Mouse (Mus musculus) megakaryocyte progenitor cell, adult 5-6 weeks (primary cell): Measurements from ENCODE around the gene Eepd1. TPM values are rescaled to one million over a fixed set of nuclear protein-coding genes. Genes with fewer than 3 reads are reported as not detected.

Experiments
- ATAC-seq: replicated peaks from 2 replicates; pipeline ENCODE4 v1.8.0; 2016; ENCODE audit warnings: mild to moderate bottlenecking, moderate TSS enrichment, inconsistent platforms; ENCODE audit not compliant: poor library complexity
- total RNA-seq, 2 experiments: library from RNA; stranded (forward) in 1 of 2; stranded (reverse) in 1 of 2; fragments of 157-497, 149-512 nt in 1 of 2; fragments of 200-1000 nt in 1 of 2; gene quantifications; 2 replicates each; pipeline versions ENCODE4 v1.2.3 to v1.2.4; 2015 to 2017

Eepd1 gene
- total RNA-seq, 2 experiments from 2014 or later = 4.4 to 10.5 TPM

GRCm38 (mm10) chr9:25570436-25570835, 89.1 kb downstream of the Eepd1 start:
- peak; percentile 88 for ATAC-seq

DNA sequence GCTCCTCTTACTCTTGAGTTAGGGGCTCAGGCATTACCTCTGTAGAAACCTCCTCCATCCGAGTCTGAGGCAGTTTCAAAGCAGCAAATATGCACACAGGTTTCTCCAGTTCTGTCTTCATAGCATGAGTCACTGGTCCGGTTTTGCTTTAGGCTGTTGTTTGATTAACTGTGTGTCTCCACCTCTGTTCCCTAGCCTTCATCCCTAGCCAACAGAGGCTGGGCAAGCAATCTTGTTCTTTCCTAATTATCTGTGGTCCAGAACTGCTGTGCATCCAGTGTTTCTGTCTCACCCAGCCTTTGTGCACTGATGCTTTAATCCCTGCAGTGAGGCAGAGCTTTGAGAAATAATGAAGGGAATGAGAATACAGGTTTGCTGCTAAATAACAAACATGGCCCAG, 90.0 kb downstream of the Eepd1 start:
- ATAC-seq = no peak

DNA sequence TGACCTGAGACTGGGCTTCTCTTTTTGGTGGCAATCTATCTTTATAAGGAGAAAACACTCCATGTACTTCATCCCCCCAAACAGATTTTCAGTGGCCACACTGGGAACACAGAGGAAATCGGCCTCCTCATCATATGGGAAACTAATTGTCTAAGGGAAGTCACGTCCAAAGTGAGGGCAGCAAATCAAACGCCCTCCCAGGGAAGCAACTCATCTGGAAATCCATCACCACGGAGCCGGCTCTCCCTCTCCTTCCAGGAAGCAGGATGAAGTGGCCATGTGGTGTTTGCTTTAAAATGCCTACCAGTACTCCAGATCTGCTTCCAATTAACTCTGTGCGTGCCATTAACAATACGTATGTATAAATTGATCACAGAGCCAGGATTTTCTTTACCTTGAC, 92.4 kb downstream of the Eepd1 start:
- ATAC-seq = no peak

DNA sequence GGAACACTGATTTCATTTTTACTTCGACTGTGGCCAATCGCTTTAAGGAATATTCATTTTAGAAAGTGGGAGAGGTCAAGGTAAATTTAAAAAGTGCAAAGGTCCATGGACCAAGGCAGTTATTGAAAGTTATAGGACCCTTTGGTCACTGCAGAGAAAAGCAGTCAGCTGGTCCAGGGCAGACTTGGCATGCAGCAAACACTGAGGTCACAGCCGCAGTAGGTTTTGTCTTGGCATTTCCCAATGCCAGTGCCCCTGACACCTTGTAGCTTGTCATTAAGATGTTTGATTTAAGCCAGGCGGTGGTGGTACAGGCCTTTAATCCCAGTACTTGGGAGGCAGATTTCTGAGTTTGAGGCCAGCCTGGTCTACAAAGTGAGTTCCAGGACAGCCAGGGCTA, 92.8 kb downstream of the Eepd1 start:
- no peak for ATAC-seq

DNA sequence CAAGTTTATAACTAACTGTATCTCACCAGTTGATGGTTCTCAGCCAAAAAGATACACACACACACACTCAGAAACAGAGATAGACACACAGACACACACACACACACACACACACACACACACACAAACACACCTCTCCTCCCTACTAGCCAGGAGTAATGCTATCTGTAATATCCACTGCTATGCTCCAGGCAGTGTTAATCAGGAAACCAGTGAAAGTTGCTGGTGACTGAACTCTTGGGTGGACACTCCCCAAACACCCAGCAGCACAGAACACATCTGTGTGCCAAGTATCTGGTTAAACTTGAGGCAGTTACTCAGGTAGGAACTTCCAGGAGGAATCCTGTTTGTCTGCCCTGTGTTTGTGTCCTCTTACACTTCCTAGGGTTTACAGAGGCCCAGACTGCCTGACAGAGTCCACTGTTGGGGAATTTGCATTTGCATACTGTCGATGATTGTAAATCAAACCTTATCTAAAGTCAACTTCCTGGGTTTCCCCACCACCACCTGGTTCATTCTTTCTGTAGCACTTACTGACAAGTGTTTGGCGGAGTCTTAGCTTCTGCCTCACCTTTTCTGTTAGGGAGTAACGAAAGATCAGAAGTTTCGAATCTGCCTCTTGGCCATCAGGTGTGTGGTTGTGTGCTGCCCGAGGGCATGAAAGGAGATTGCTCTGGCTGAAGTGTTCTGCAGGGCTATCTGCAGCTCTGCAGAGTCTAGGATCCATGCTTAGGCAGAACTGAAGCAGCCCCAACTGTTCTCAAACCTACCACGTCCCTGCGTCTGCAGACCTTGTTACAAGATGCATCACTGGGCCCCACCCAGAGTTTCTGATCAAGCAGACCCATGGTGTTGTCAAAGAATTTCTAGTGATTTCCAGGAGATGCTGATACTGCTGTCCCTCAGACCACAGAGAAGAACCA, 97.6 kb downstream of the Eepd1 start:
- ATAC-seq = peak; percentile 52

GRCm38 (mm10) chr9:25583621-25584020, 102.3 kb downstream of the Eepd1 start:
- no peak for ATAC-seq

DNA sequence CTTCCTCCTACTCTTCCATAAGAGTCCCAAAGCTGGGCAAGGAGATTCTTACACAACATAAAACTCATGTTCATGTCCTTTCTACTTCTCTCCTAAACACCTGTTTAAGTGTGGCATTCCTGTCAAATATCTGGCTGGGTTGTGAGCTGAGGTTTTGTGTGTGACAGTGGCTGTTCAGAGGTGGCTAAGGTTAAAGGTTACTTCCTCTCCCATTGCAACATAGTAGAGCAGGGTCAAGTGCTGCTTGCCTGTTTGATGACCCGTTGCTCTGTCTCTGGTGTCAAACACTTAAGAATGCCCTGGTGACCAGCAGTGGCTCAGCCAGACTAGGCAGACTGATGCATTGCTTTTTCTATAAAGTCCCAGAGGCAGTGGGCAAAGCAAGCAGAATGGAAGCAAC, 104.3 kb downstream of the Eepd1 start:
- no peak for ATAC-seq

GRCm38 (mm10) chr9:25588581-25588980, 107.2 kb downstream of the Eepd1 start:
- ATAC-seq = no peak

DNA sequence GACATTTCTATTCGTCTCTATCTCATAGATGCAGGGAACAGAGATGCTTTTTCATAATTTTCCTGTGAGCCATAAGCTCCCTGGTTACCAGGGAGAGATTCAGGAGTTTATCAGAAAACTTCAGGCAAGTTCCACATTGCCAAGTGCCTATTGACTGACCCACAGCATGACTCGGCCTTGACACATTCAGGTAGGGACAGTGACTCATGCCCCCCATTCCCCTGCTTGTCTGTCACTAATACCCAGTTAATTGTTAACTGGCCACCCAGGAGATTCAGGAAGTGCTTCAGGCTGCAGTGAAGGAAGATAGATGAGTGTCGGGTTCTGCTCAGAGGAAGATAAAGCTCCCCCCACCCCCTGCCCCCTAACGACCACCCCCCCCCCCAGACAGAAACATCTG, 109.4 kb downstream of the Eepd1 start:
- no peak for ATAC-seq

DNA sequence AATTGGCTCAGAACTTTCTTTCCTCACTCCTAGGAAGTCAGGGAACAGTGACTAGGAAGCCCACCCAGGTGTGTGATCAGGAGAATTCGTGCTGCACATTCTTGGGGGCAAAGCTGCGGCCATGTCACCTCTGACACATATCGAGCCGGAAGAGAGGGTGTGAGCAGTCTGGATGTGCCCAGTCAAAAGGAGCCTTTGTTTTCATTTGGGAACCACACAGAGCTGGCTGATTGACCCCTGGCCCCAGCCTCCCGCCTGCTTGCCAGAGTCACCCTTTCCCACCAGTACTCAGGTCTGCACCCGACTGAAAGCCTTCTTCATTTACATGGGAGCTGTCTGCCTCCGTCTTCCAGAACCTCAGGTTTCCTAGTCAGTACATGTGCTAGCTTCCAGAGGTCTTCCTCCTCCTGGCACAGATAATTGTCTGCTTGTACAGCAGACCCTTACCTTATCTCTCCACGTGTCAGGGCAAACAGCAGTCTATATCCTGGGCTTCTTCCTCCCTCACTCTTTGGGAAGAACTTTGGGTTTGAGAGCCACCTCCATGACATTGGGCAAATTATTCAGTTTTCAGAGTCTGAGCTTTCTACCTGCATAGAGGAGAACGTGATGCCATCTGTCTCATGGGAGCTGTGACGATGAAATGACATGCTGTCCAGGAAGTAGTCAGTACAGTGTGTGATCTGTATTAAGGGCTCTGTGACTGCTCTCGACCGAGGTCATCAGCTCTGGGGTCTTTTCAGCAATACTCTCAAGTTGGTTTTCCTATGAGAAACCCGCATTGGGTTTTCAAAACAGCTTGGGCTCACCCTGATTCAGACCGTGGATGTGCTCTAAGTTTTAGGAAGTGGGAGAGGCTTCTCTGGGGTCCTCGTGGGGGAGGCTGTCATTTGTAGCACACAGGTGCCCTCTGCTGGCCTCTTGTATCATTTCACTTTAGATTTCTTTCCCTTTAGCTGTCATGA, 110.3 kb downstream of the Eepd1 start:
- ATAC-seq = peak; percentile 99

DNA sequence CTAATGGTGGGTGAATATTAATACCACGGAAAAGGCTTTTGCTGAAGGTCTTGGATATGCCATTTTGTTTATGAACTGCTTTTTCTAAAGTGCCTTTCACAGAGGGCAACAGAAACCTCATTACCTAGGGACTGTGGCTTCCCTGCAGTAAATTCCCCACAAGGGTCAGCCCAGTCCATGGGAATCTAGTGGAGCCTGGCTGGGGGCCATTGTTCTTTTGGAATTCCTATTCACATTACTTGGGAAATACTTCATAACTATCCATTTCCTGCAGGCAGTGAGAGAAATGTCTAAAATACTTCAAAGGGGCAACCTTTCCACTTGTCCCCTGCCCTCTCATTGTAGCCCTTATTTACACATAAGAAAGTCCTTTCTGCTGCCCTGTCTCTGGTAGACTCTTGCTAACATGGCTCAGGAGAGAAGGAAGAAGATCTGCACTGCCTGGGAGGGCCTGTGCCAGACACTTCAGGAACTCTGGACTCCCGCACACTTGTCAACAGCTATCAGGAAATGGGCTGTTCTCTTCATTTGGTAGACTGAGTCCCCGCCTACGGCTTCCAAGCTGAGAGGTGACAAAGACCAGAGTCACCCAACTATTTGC, 111.1 kb downstream of the Eepd1 start:
- ATAC-seq = no peak

DNA sequence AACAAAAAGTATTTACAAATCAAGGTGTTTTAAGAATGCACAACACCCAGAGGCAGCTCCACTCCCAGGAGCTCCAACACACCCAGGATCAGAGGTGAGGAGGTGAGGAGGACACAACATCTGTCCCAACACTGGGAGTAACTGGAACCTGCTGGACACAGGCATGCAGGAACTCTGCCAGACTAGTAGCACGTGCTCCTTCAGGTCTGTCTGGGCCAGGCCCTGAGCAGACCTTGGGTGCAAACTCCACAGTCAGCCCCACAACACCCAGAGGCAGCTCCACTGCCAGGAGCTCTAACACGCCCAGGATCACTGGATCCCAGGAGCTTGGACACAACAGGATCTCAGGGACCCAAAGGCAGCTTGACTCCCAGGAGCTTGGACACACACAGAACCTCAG, 143.4 kb downstream of the Eepd1 start:
- ATAC-seq = no peak

DNA sequence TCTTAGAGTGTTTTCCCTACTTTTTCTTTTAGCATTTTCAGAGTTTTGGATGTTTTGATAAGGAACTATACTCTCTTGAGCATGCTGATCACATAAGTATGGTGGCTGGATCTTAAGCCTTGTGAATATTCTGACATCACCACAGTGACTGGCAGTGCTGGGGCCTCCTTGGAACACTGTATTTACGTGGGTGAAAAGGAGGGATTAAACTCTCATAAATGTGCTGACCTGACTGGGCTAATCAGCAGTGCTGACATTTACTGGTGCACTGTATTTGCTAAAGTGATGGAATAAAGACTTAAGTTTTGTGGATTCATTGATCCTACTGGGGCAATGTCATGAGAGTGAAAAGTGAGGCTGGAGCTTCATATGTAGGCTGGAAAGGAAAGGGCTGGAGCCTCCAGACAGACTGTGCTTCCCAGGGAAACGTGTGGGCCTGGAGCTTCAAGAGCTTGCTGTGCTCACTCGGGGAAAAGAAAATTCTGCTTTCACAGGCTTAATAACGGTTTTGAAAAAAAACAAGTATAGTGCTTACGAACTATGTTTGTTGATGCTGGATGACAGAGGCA, 148.3 kb downstream of the Eepd1 start:
- no peak for ATAC-seq

Other genes with a start within 250 kb of the Eepd1 start
- gene Sept7, start 229.1 kb upstream of the Eepd1 start, total RNA-seq (2015) = 186 and 197 TPM in 2 replicates
- gene Sept7, start 229.1 kb upstream of the Eepd1 start, total RNA-seq (2017) = 263 and 294 TPM in 2 replicates